Mouse (Mus musculus): Measurements from ENCODE around the gene Gm5617. TPM values are rescaled to one million over a fixed set of nuclear protein-coding genes. Genes with fewer than 3 reads are reported as not detected.

The Gm5617 gene
- polyA plus RNA-seq, 1 experiment from 2014 or later, result 36.7 TPM

DNA sequence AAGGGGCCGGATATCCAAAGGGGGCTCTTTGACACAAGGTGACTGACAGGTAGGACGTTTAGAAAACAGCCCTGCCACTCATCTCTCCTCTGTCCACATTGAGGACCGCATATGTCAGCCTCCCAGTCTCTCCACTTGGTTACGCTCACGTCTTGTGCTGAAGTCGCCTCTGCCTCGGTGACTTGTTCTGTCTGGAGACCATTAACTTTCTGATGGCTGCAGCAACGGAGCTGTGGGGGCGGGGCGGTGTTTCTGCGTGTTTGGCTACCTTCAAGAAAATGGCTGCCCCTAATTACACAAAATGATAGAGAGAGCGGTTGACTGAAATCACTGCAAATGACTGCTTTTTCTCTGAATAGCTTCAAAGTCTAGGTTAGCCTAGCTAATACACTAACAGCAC lies 43.4 kb downstream of the Gm5617 start:
- DNase-seq (ENCODE audit: low spot score), result peak; percentile 26
- peak overlapping the region; percentile 46 for H3K4me3 ChIP-seq
- peaks cover 35% of the 10 kb centered on the region for H3K27me3 ChIP-seq (ENCODE audit: low read depth, poor library complexity, severe bottlenecking)
- H3K4me1 ChIP-seq, result peaks cover 11% of the 10 kb centered on the region
- 15% methylated on average over 12 of the region's 12 CpGs for WGBS
- H3K9me3 ChIP-seq (replicated peaks), result peaks cover 14% of the 10 kb centered on the region
- no peaks in the 10 kb centered on the region for H3K36me3 ChIP-seq
- no peak overlapping the region for H3K27ac ChIP-seq (replicated peaks)

Small RNA genes within 50 kb of the gene (microRNA-seq; reads per million reads assigned to microRNA genes)
- gene Gm23653, result not detected

Other genes starting within 250 kb of the Gm5617 start
- gene Nxpe2, start 142.0 kb upstream of the Gm5617 start, polyA plus RNA-seq (2016; fragmentation: Nextera tagmentation; extraction: Ambion mirVana), result 0.76 and 0.96 TPM in 2 replicates
- 95.2 and 110 TPM in 2 replicates for gene Rexo2, start 14.8 kb upstream of the Gm5617 start, polyA plus RNA-seq (2016; fragmentation: Nextera tagmentation; extraction: Ambion mirVana)
- gene Rbm7, start 143 bp upstream of the Gm5617 start, polyA plus RNA-seq (2016; fragmentation: Nextera tagmentation; extraction: Ambion mirVana), result 106 and 112 TPM in 2 replicates
- gene Nnmt, start 109.7 kb downstream of the Gm5617 start, polyA plus RNA-seq (2016; fragmentation: Nextera tagmentation; extraction: Ambion mirVana), result 0.65 and 1.1 TPM in 2 replicates

Data from midbrain, embryonic 10.5 days (tissue).